Mouse (Mus musculus) liver, embryonic 14.5 days (tissue): ENCODE results near the gene Rpl34. TPM values are rescaled to one million over a fixed set of nuclear protein-coding genes. Genes with fewer than 3 reads are reported as not detected.

Experiments
- ATAC-seq: fragments of 200-750 bp; cut with Nextera tagmentation; 2 replicates; pipeline ENCODE4 v1.8.0; 2017; ENCODE audit warnings: moderate number of reproducible peaks, mild to moderate bottlenecking, moderate library complexity; ENCODE audit not compliant: insufficient read depth
- DNase-seq, 3 experiments: peaks; one replicate each; pipeline ENCODE4 v3.0.0-alpha.2; 2012 to 2013; ENCODE audit warnings: low read depth in 3 of 3, low spot score in 3 of 3
- H3K27ac ChIP-seq: fragments of 300-500 bp; sonication (generic); 2 replicates; pipeline ENCODE4 v1.5.1; 2014; ENCODE audit warnings: moderate library complexity, mild to moderate bottlenecking, control low read depth, inconsistent platforms
- H3K27me3 ChIP-seq: fragments of 300-500 bp; sonication (generic); 2 replicates; pipeline ENCODE4 v1.6.1; 2014; ENCODE audit warnings: mild to moderate bottlenecking, low read length, moderate library complexity; ENCODE audit not compliant: control insufficient read depth, insufficient read depth
- H3K36me3 ChIP-seq: fragments of 300-500 bp; sonication (generic); replicated peaks from 2 replicates; pipeline ENCODE4 v1.6.1; 2014; ENCODE audit warnings: low read depth; ENCODE audit not compliant: control insufficient read depth, insufficient read depth
- H3K4me1 ChIP-seq, 2 experiments: fragments of 200-500 bp in 1 of 2; fragments of 300-500 bp in 1 of 2; sonication (generic) in 1 of 2; replicated peaks; 2 replicates each; pipeline ENCODE4 v1.6.1; 2012 to 2014; ENCODE audit warnings: antibody characterized with exemption in 1 of 2, inconsistent platforms in 1 of 2, low read length in 1 of 2; ENCODE audit not compliant: control insufficient read depth in 2 of 2, insufficient read depth in 2 of 2
- H3K4me2 ChIP-seq: fragments of 300-500 bp; sonication (generic); 2 replicates; pipeline ENCODE4 v1.6.1; 2014; ENCODE audit warnings: low read depth, mild to moderate bottlenecking, control low read depth, moderate library complexity
- H3K4me3 ChIP-seq, 2 experiments: fragments of 200-500 bp in 1 of 2; fragments of 300-500 bp in 1 of 2; sonication (generic) in 1 of 2; 2 replicates each; pipeline ENCODE4 v1.5.1; 2012 to 2014; ENCODE audit warnings: low read depth in 2 of 2, low read length in 2 of 2, mild to moderate bottlenecking in 2 of 2, control low read depth in 1 of 2, inconsistent platforms in 1 of 2, moderate library complexity in 1 of 2; ENCODE audit not compliant: insufficient read depth in 1 of 2
- H3K9ac ChIP-seq: fragments of 300-500 bp; sonication (generic); replicated peaks from 2 replicates; pipeline ENCODE4 v1.6.1; 2014; ENCODE audit warnings: mild to moderate bottlenecking, control low read depth, moderate library complexity
- H3K9me3 ChIP-seq: fragments of 300-500 bp; sonication (generic); 2 replicates; pipeline ENCODE4 v1.6.1; 2016; ENCODE audit warnings: low read length, mixed read lengths; ENCODE audit not compliant: control insufficient read depth
- CTCF ChIP-seq: IDR thresholded peaks from 2 replicates; pipeline ENCODE4 v1.5.1; 2016; ENCODE audit warnings: antibody characterized with exemption, low read depth, control low read depth
- EP300 ChIP-seq: IDR thresholded peaks from 2 replicates; pipeline ENCODE4 v1.6.1; 2016; ENCODE audit warnings: antibody characterized with exemption, low read depth
- WGBS: fragments of 180-500 bp; shearing (Covaris S2); extraction: QIAGEN DNeasy Blood & Tissue Kit; methylation state at CpG from one replicate; pipeline ENCODE4 v1.1.7; 2014; ENCODE audit not compliant: insufficient replicate concordance; 5-methylcytosine and 5-hydroxymethylcytosine counted together
- polyA plus RNA-seq, 2 experiments: library from polyadenylated mRNA; depleted of rRNA in 1 of 2; stranded (reverse) in 1 of 2; unstranded in 1 of 2; fragments of >200 nt; fragmentation: Nextera tagmentation in 1 of 2; extraction: Ambion mirVana in 1 of 2; gene quantifications; 2 replicates each; pipeline versions ENCODE4 v1.2.1 to v1.2.3; 2012 to 2014

Rpl34 gene
- polyA plus RNA-seq, 2 experiments, result 822 to 1,411 TPM

DNA sequence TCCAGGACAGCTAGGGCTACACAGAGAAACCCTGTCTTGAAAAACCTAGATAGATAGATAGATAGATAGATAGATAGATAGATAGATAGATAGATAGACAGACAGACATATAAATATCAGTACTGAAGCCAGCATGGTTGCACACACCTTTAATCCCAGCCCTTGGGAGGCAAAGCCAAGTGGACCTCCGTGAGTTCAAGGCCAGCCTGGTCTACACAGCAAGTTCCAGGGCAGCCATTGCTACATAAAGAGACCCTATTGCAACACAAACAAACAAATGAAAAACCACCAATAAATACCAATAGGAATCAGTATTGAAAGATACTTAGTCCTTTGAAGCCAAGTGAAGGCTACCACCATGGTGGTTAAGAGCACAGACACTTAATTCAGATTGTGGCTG is 43.1 kb downstream of the Rpl34 start:
- Histone ChIP-seq H3K9me3 (no peaks in the 10 kb centered on the region), H3K4me3 (no peak overlapping the region), H3K36me3 (no peaks in the 10 kb centered on the region), H3K4me1 (peaks cover 15 to 16% of the 10 kb centered on the region in 2 experiments), H3K9ac (no peak overlapping the region), H3K27ac (no peak overlapping the region), H3K27me3 (no peaks in the 10 kb centered on the region), H3K4me2 (no peak overlapping the region)
- WGBS, result 63% methylated on average over 1 of the region's 1 CpGs
- no peak for ATAC-seq
- DNase-seq, result no peak
- TF ChIP-seq CTCF, result no peak
- no peak for TF ChIP-seq EP300

- H3K4me2 ChIP-seq, result no peak overlapping the region
- no peaks in the 10 kb centered on the region for H3K27me3 ChIP-seq
- H3K4me1 ChIP-seq, result peaks cover 2 to 3% of the 10 kb centered on the region in 2 experiments; a peak in 2 of 4 replicates
- ATAC-seq (no peak), DNase-seq (no peak)
- no peak overlapping the region for H3K4me3 ChIP-seq
- TF ChIP-seq EP300, result no peak
- no peak for TF ChIP-seq CTCF
- no peaks in the 10 kb centered on the region for H3K9me3 ChIP-seq
- no peak overlapping the region for H3K27ac ChIP-seq
- no peaks in the 10 kb centered on the region for H3K36me3 ChIP-seq
- H3K9ac ChIP-seq, result no peak overlapping the region
- WGBS, result 72% methylated on average over 8 of the region's 8 CpGs
These were observed 45.2 kb downstream of the Rpl34 start for GRCm38 (mm10) chr3:130685014-130685366.

DNA sequence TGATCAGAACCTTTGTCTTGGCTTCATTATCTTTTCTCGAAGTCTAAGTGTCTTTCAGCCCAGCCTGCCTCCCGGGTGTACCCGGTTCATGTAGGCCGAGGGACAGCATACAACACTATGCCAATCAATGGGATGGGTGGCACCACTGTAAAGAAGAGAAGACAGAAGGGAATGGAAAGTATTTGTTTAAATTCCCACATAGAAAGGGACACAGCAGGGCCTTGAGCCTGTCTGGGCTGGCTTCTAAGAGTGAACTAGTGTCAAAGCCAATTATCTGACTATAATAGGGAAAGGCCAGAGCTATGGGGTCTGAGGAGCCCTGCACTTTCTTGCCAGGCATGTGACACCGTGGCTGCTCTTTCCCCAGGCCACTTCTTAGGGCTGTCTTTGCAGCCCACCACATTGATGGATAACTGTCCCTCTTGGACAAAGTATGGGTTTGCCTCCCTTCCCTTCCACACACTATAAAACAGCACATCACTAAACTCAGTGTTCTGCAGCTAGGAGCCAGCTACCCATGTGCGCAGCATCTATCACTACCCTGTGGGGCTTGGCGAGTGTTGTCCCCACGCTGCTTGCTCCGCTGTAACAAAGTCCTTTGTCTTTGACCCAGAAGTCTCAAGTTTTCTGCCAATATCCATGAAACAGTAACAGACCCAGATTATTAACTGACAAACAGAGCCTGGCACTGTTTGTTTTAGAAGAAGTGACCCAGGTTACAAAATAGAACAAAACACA is 45.8 kb downstream of the Rpl34 start:
- no peaks in the 10 kb centered on the region for H3K9me3 ChIP-seq
- no peak overlapping the region for H3K27ac ChIP-seq
- no peak overlapping the region for H3K9ac ChIP-seq
- whole genome bisulfite sequencing, result 76% methylated on average over 9 of the region's 9 CpGs
- H3K4me3 ChIP-seq, result no peak overlapping the region
- H3K36me3 ChIP-seq, result no peaks in the 10 kb centered on the region
- no peak overlapping the region for H3K4me2 ChIP-seq
- H3K27me3 ChIP-seq, result no peaks in the 10 kb centered on the region
- TF ChIP-seq CTCF (no peak), EP300 (no peak)
- DNase-seq (no peak), ATAC-seq (no peak)
- no peaks in the 10 kb centered on the region for H3K4me1 ChIP-seq

- 71% methylated on average over 8 of the region's 8 CpGs for WGBS
These were observed 46.4 kb downstream of the Rpl34 start for GRCm38 (mm10) chr3:130683836-130684235.

DNA sequence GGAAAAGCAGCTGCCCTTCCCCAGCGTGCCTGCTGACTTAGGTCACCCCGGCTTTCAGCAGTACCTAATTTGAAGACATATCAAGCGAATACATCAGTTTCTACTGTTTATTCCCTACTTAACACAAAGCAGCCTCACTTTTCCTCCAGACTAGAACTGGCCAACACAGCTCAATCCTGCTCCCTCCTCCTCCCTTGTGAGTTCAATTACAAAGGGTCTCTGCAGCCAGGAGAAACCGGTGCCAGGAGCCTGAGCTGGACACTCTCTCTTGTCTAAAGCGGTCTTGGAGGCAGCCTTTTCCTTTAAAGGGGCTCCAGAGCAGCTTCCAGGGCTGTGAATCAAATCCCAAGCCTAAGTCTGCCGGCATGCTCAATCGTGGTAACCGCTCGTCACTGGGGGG is 48.0 kb downstream of the Rpl34 start:
- Histone ChIP-seq H3K9ac (no peak overlapping the region), H3K27ac (no peak overlapping the region), H3K27me3 (no peaks in the 10 kb centered on the region), H3K4me2 (no peak overlapping the region), H3K36me3 (no peaks in the 10 kb centered on the region), H3K4me1 (no peaks in the 10 kb centered on the region), H3K4me3 (no peak overlapping the region), H3K9me3 (no peaks in the 10 kb centered on the region)
- TF ChIP-seq EP300 (no peak), CTCF (no peak)
- 68% methylated on average over 9 of the region's 9 CpGs for WGBS
- DNase-seq (no peak), ATAC-seq (no peak)

More at GRCm38 (mm10) chr3:130683836-130684235, 46.4 kb downstream of the Rpl34 start:
- no peaks in the 10 kb centered on the region for H3K36me3 ChIP-seq
- H3K27me3 ChIP-seq, result no peaks in the 10 kb centered on the region
- no peak overlapping the region for H3K27ac ChIP-seq
- no peak overlapping the region for H3K9ac ChIP-seq
- no peak overlapping the region for H3K4me2 ChIP-seq
- TF ChIP-seq CTCF (no peak), EP300 (no peak)
- no peak overlapping the region for H3K4me3 ChIP-seq
- H3K4me1 ChIP-seq, result no peaks in the 10 kb centered on the region
- H3K9me3 ChIP-seq, result no peaks in the 10 kb centered on the region
- no peak for ATAC-seq
- no peak for DNase-seq
